8 mouse cellular contexts compared by ENCODE assay signal in the genomic region with DNA sequence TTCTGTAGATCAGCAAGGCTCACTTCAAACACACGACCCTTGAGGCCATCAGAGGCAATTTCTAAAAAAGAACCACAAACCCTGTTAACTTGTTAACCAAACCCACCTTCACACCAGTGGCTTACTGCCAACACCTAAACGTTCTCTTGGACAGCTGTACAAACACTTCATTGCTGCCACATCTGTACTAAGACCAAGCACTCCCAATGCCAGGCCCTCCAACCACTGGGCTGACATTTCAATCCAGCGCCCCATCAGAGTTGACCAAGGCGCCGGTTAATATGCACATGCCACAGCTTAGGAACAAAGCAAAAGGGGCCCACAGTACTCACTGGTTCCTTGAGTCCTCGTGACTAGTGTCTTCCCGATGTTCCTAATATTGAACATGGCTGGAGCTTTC. TPM values are rescaled to one million over a fixed set of nuclear protein-coding genes. Genes with fewer than 3 reads are reported as not detected.
A peak's percentile ranks its signal among the peaks of the same experiment; 100 is the strongest.
DNase-seq lines count a peak whose midpoint lies in the region; ATAC-seq and TF ChIP-seq lines count a peak whose summit lies in the region.

No protein-coding gene starts in this region.

- peak overlapping the region in 1 of 2 experiments; percentile 84; a peak in 1 of 4 replicates for H3K27ac ChIP-seq in heart, embryonic 14.5 days (replicated peaks in 1 of 2; ENCODE audit: control insufficient read depth in 1 of 2, insufficient read depth in 1 of 2, low read depth in 2 of 2, low read length in 2 of 2)
- H3K27ac ChIP-seq in bone marrow, adult 2 months (ENCODE audit: control insufficient read depth, insufficient read depth, low read depth, low read length, poor library complexity): no peak overlapping the region
- peak overlapping the region; percentile 83 for H3K27ac ChIP-seq in liver, embryonic 15.5 days (replicated peaks)

- TF ChIP-seq POLR2A in bone marrow, adult 2 months (IDR thresholded peaks at IDR 0.05; ENCODE audit: borderline replicate concordance, control insufficient read depth, low read depth, low read length): no peak

- WGBS in heart, embryonic 14.5 days: 7% methylated on average over 7 of the region's 7 CpGs
- 4% methylated on average over 7 of the region's 7 CpGs for WGBS in bone marrow, adult 2 months
- 2% methylated on average over 7 of the region's 7 CpGs for WGBS in liver, embryonic 15.5 days (ENCODE audit: insufficient replicate concordance)

- H3K9me3 ChIP-seq in heart, embryonic 14.5 days (ENCODE audit: control insufficient read depth, low read length): no peaks in the 10 kb centered on the region
- no peaks in the 10 kb centered on the region for H3K9me3 ChIP-seq in liver, embryonic 15.5 days (replicated peaks)

- H3K4me3 ChIP-seq in heart, embryonic 14.5 days (ENCODE audit: control insufficient read depth in 1 of 2, insufficient read depth in 1 of 2, low read depth in 1 of 2, low read length in 2 of 2): peak overlapping the region; percentile 84 to 97
- H3K4me3 ChIP-seq in bone marrow, adult 2 months (replicated peaks; ENCODE audit: control insufficient read depth, low read depth, low read length): peak overlapping the region; percentile 99
- peak overlapping the region; percentile 93 for H3K4me3 ChIP-seq in liver, embryonic 15.5 days (replicated peaks)

- ATAC-seq in heart, embryonic 14.5 days (ENCODE audit: insufficient number of reproducible peaks, insufficient read depth, low FRiP score, low read depth): no peak
- ATAC-seq in liver, embryonic 15.5 days (ENCODE audit: insufficient read depth): no peak

- intact Hi-C loops in heart, postnatal 10 days (cut with DNase I): no loop called here

- H3K4me1 ChIP-seq in heart, embryonic 14.5 days (ENCODE audit: control insufficient read depth in 2 of 2, insufficient read depth in 2 of 2, low read length in 2 of 2): peaks cover 0 to 11% of the 10 kb centered on the region in 2 experiments; a peak in 3 of 4 replicates
- H3K4me1 ChIP-seq in bone marrow, adult 2 months (ENCODE audit: control insufficient read depth, insufficient read depth, low read length): peaks cover 3% of the 10 kb centered on the region
- peaks cover 50% of the 10 kb centered on the region for H3K4me1 ChIP-seq in liver, embryonic 15.5 days (replicated peaks)

- H3K9ac ChIP-seq in heart, embryonic 14.5 days (ENCODE audit: low read length): peak overlapping the region; percentile 100
- H3K9ac ChIP-seq in liver, embryonic 15.5 days: peak overlapping the region; percentile 81

- H3K4me2 ChIP-seq in heart, embryonic 14.5 days (ENCODE audit: low read length): peak overlapping the region; percentile 80
- peak overlapping the region; percentile 85 for H3K4me2 ChIP-seq in liver, embryonic 15.5 days

- no peak for DNase-seq in heart, postnatal 4 days
- DNase-seq in heart, postnatal 10 days: peak; percentile 9 to 29
- DNase-seq in thymus, adult 18-20 months: no peak
- DNase-seq in gastrocnemius, adult 8-10 months (ENCODE audit: low spot score in 2 of 2): no peak
- no peak for DNase-seq in right cerebral cortex, postnatal 10 days (ENCODE audit: low spot score in 2 of 2)

- no peaks in the 10 kb centered on the region for H3K27me3 ChIP-seq in heart, embryonic 14.5 days (ENCODE audit: control insufficient read depth, insufficient read depth, low read length)
- no peaks in the 10 kb centered on the region for H3K27me3 ChIP-seq in liver, embryonic 15.5 days

- H3K36me3 ChIP-seq in heart, embryonic 14.5 days (ENCODE audit: control insufficient read depth, insufficient read depth, low read length): peaks cover 53% of the 10 kb centered on the region
- H3K36me3 ChIP-seq in liver, embryonic 15.5 days (replicated peaks): peaks cover 52% of the 10 kb centered on the region

- TF ChIP-seq CTCF in bone marrow, adult 2 months (IDR thresholded peaks at IDR 0.05; ENCODE audit: control insufficient read depth, insufficient read depth, low read length): no peak

RNA-seq across cellular contexts. Expression of gene Rps3a1, which starts 1.1 kb away (rescaled TPM):
- 819 and 883 TPM in 2 replicates for polyA plus RNA-seq in heart, embryonic 14.5 days (2014; fragmentation: Nextera tagmentation; extraction: Ambion mirVana)
- 100 to 1,000 TPM; 752 to 761 TPM for total RNA-seq in heart, postnatal 4 days (2021)
- polyA plus RNA-seq in bone marrow, adult 2 months (2011; ENCODE audit: insufficient read depth, insufficient read length, low replicate concordance, missing spikeins): 1,120 and 1,318 TPM in 2 replicates
- 100 to 1,000 TPM; 617 to 667 TPM for total RNA-seq in heart, postnatal 10 days (2021)
- polyA plus RNA-seq in liver, embryonic 15.5 days (2015; fragmentation: Nextera tagmentation; extraction: Ambion mirVana): 585 and 685 TPM in 2 replicates
- total RNA-seq in gastrocnemius, adult 8-10 months (2022): 100 to 1,000 TPM; 415 to 510 (median 453) TPM

Comparison
In these comparisons a context has a peak if more than half of its experiments do, and no peak if none do; other contexts are left out.
1. DNase-seq: peak in heart, postnatal 10 days (2 of 2); none in heart, postnatal 4 days (single experiment), thymus, adult 18-20 months (0 of 2), gastrocnemius, adult 8-10 months (0 of 2) and right cerebral cortex, postnatal 10 days (0 of 2).
2. Peak in every context shown above with its lines, with median percentiles within 50 percentile points of each other: H3K4me3 ChIP-seq.